Mouse (Mus musculus) gastrocnemius, postnatal 4 days (tissue): ENCODE measurements at regions not wholly inside any gene's neighbourhood (a gene's known extent, or its start where the extent isn't known, plus 50 kb on each side); places are given as distances from the start of the nearest gene placed in this dataset.

Source experiments
- DNase-seq, 2 experiments: peaks; one replicate each; pipeline ENCODE4 v3.0.0; 2021 to 2022; ENCODE audit warnings: low spot score in 2 of 2, mixed read lengths in 2 of 2

GRCm38 (mm10) chr6:117497337-117497736, 329.0 kb downstream of the Cxcl12 start:
- no peak for DNase-seq

- no peak for DNase-seq
Measured at GRCm38 (mm10) chr6:117497904-117498303, 329.6 kb downstream of the Cxcl12 start.

- DNase-seq: no peak
Measured at GRCm38 (mm10) chr6:117502346-117502745, 334.0 kb downstream of the Cxcl12 start.

- no peak for DNase-seq
Measured at GRCm38 (mm10) chr6:117504771-117505170, 336.2 kb upstream of the Zfp637 start.

GRCm38 (mm10) chr6:117505431-117505830, 335.5 kb upstream of the Zfp637 start:
- no peak for DNase-seq

GRCm38 (mm10) chr6:117506619-117507018, 334.4 kb upstream of the Zfp637 start:
- DNase-seq: no peak

- no peak for DNase-seq
Measured at GRCm38 (mm10) chr6:117508860-117509259, 332.1 kb upstream of the Zfp637 start.

GRCm38 (mm10) chr6:117510026-117510425, 331.0 kb upstream of the Zfp637 start:
- DNase-seq: no peak

GRCm38 (mm10) chr6:117514831-117515230, 326.1 kb upstream of the Zfp637 start:
- no peak for DNase-seq

GRCm38 (mm10) chr6:117516906-117517305, 324.1 kb upstream of the Zfp637 start:
- no peak for DNase-seq

- no peak for DNase-seq
Measured at GRCm38 (mm10) chr6:117518939-117519338, 322.0 kb upstream of the Zfp637 start.

GRCm38 (mm10) chr6:117519466-117519865, 321.5 kb upstream of the Zfp637 start:
- no peak for DNase-seq

GRCm38 (mm10) chr6:117526161-117526935, 314.6 kb upstream of the Zfp637 start:
- no peak for DNase-seq

- DNase-seq: no peak
Measured at GRCm38 (mm10) chr6:117527526-117527925, 313.5 kb upstream of the Zfp637 start.

- DNase-seq: no peak
Measured at GRCm38 (mm10) chr6:117534149-117534548, 306.8 kb upstream of the Zfp637 start.

GRCm38 (mm10) chr6:117534991-117535390, 306.0 kb upstream of the Zfp637 start:
- no peak for DNase-seq

GRCm38 (mm10) chr6:117536084-117536483, 304.9 kb upstream of the Zfp637 start:
- no peak for DNase-seq

- DNase-seq: no peak
Measured at GRCm38 (mm10) chr6:117542431-117542830, 298.5 kb upstream of the Zfp637 start.

GRCm38 (mm10) chr6:117544276-117545196, 296.4 kb upstream of the Zfp637 start:
- DNase-seq: no peak

- no peak for DNase-seq
Measured at GRCm38 (mm10) chr6:117550930-117551329, 290.1 kb upstream of the Zfp637 start.

- DNase-seq: peak in 1 of 2 experiments; percentile 24
Measured at GRCm38 (mm10) chr6:117552006-117552667, 288.8 kb upstream of the Zfp637 start.

GRCm38 (mm10) chr6:117563159-117563558, 277.8 kb upstream of the Zfp637 start:
- no peak for DNase-seq
